Mouse (Mus musculus): ENCODE measurements at regions not wholly inside any gene's neighbourhood (a gene's known extent, or its start where the extent isn't known, plus 50 kb on each side); places are given as distances from the start of the nearest gene placed in this dataset.

- ATAC-seq (ENCODE audit: low FRiP score) (no peak), DNase-seq (ENCODE audit: low spot score, missing footprints) (peak; percentile 23)
- no peak overlapping the region for H3K4me2 ChIP-seq
- WGBS: 88% methylated on average over 3 of the region's 3 CpGs
- H3K27ac ChIP-seq (ENCODE audit: low read depth, low read length): no peak overlapping the region
- H3K4me1 ChIP-seq (ENCODE audit: control insufficient read depth, insufficient read depth, low read length): no peaks in the 10 kb centered on the region
- no peaks in the 10 kb centered on the region for H3K9me3 ChIP-seq (ENCODE audit: control insufficient read depth, low read length)
- no peak overlapping the region for H3K9ac ChIP-seq (ENCODE audit: low read length)
- no peak overlapping the region for H3K4me3 ChIP-seq (ENCODE audit: low read depth, low read length)
- no peaks in the 10 kb centered on the region for H3K27me3 ChIP-seq (ENCODE audit: control insufficient read depth, insufficient read depth, low read length)
- H3K36me3 ChIP-seq (ENCODE audit: control insufficient read depth, insufficient read depth, low read length): no peaks in the 10 kb centered on the region
Observed at GRCm38 (mm10) chr6:143597414-143597813, 430.4 kb downstream of the Etnk1 start.

GRCm38 (mm10) chr6:143598916-143599315 lies 431.9 kb downstream of the Etnk1 start:
- ATAC-seq (ENCODE audit: low FRiP score): no peak
- Histone ChIP-seq H3K27ac (ENCODE audit: low read depth, low read length) (no peak overlapping the region), H3K4me1 (ENCODE audit: control insufficient read depth, insufficient read depth, low read length) (no peaks in the 10 kb centered on the region), H3K9me3 (ENCODE audit: control insufficient read depth, low read length) (no peaks in the 10 kb centered on the region), H3K4me2 (no peak overlapping the region), H3K36me3 (ENCODE audit: control insufficient read depth, insufficient read depth, low read length) (no peaks in the 10 kb centered on the region), H3K9ac (ENCODE audit: low read length) (no peak overlapping the region), H3K27me3 (ENCODE audit: control insufficient read depth, insufficient read depth, low read length) (no peaks in the 10 kb centered on the region), H3K4me3 (ENCODE audit: low read depth, low read length) (no peak overlapping the region)
- peak; percentile 41 for DNase-seq (ENCODE audit: low spot score, missing footprints)
- WGBS: 75% methylated on average over 4 of the region's 4 CpGs

- Histone ChIP-seq H3K27ac (ENCODE audit: low read depth, low read length) (no peak overlapping the region), H3K9ac (ENCODE audit: low read length) (no peak overlapping the region), H3K4me3 (ENCODE audit: low read depth, low read length) (no peak overlapping the region), H3K27me3 (ENCODE audit: control insufficient read depth, insufficient read depth, low read length) (no peaks in the 10 kb centered on the region), H3K4me2 (no peak overlapping the region), H3K4me1 (ENCODE audit: control insufficient read depth, insufficient read depth, low read length) (no peaks in the 10 kb centered on the region), H3K9me3 (ENCODE audit: control insufficient read depth, low read length) (no peaks in the 10 kb centered on the region), H3K36me3 (ENCODE audit: control insufficient read depth, insufficient read depth, low read length) (no peaks in the 10 kb centered on the region)
- WGBS: 87% methylated on average over 1 of the region's 1 CpGs
- DNase-seq (ENCODE audit: low spot score, missing footprints) (peak; percentile 89), ATAC-seq (ENCODE audit: low FRiP score) (0 out of 2 replicates have a peak, but pooled peaks have one; percentile 54)
Observed at GRCm38 (mm10) chr6:143609100-143609499, 442.1 kb downstream of the Etnk1 start.

- H3K4me2 ChIP-seq: no peak overlapping the region
- DNase-seq (ENCODE audit: low spot score, missing footprints) (no peak), ATAC-seq (ENCODE audit: low FRiP score) (no peak)
- WGBS: 67% methylated on average over 10 of the region's 10 CpGs
- no peaks in the 10 kb centered on the region for H3K27me3 ChIP-seq (ENCODE audit: control insufficient read depth, insufficient read depth, low read length)
- H3K4me3 ChIP-seq (ENCODE audit: low read depth, low read length): no peak overlapping the region
- H3K27ac ChIP-seq (ENCODE audit: low read depth, low read length): no peak overlapping the region
- no peaks in the 10 kb centered on the region for H3K36me3 ChIP-seq (ENCODE audit: control insufficient read depth, insufficient read depth, low read length)
- H3K9me3 ChIP-seq (ENCODE audit: control insufficient read depth, low read length): no peaks in the 10 kb centered on the region
- no peak overlapping the region for H3K9ac ChIP-seq (ENCODE audit: low read length)
- no peaks in the 10 kb centered on the region for H3K4me1 ChIP-seq (ENCODE audit: control insufficient read depth, insufficient read depth, low read length)
Observed at GRCm38 (mm10) chr6:143612966-143613365, 445.9 kb downstream of the Etnk1 start.

- Histone ChIP-seq H3K4me1 (ENCODE audit: control insufficient read depth, insufficient read depth, low read length) (no peaks in the 10 kb centered on the region), H3K4me3 (ENCODE audit: low read depth, low read length) (no peak overlapping the region), H3K27me3 (ENCODE audit: control insufficient read depth, insufficient read depth, low read length) (no peaks in the 10 kb centered on the region), H3K4me2 (no peak overlapping the region), H3K9ac (ENCODE audit: low read length) (no peak overlapping the region), H3K36me3 (ENCODE audit: control insufficient read depth, insufficient read depth, low read length) (no peaks in the 10 kb centered on the region), H3K9me3 (ENCODE audit: control insufficient read depth, low read length) (no peaks in the 10 kb centered on the region), H3K27ac (ENCODE audit: low read depth, low read length) (no peak overlapping the region)
- ATAC-seq (ENCODE audit: low FRiP score) (no peak), DNase-seq (ENCODE audit: low spot score, missing footprints) (no peak)
- 85% methylated on average over 11 of the region's 11 CpGs for WGBS
Observed at GRCm38 (mm10) chr6:143614431-143614987, 447.5 kb downstream of the Etnk1 start.

GRCm38 (mm10) chr6:143615361-143615760 lies 448.3 kb downstream of the Etnk1 start:
- ATAC-seq (ENCODE audit: low FRiP score) (no peak), DNase-seq (ENCODE audit: low spot score, missing footprints) (no peak)
- no peak overlapping the region for H3K4me3 ChIP-seq (ENCODE audit: low read depth, low read length)
- H3K4me1 ChIP-seq (ENCODE audit: control insufficient read depth, insufficient read depth, low read length): no peaks in the 10 kb centered on the region
- H3K4me2 ChIP-seq: no peak overlapping the region
- WGBS: 85% methylated on average over 8 of the region's 8 CpGs
- no peaks in the 10 kb centered on the region for H3K9me3 ChIP-seq (ENCODE audit: control insufficient read depth, low read length)
- no peaks in the 10 kb centered on the region for H3K27me3 ChIP-seq (ENCODE audit: control insufficient read depth, insufficient read depth, low read length)
- H3K27ac ChIP-seq (ENCODE audit: low read depth, low read length): no peak overlapping the region
- no peak overlapping the region for H3K9ac ChIP-seq (ENCODE audit: low read length)
- H3K36me3 ChIP-seq (ENCODE audit: control insufficient read depth, insufficient read depth, low read length): no peaks in the 10 kb centered on the region

- Histone ChIP-seq H3K9ac (ENCODE audit: low read length) (no peak overlapping the region), H3K9me3 (ENCODE audit: control insufficient read depth, low read length) (no peaks in the 10 kb centered on the region), H3K27ac (ENCODE audit: low read depth, low read length) (no peak overlapping the region), H3K4me3 (ENCODE audit: low read depth, low read length) (no peak overlapping the region), H3K4me1 (ENCODE audit: control insufficient read depth, insufficient read depth, low read length) (no peaks in the 10 kb centered on the region), H3K4me2 (no peak overlapping the region), H3K27me3 (ENCODE audit: control insufficient read depth, insufficient read depth, low read length) (no peaks in the 10 kb centered on the region), H3K36me3 (ENCODE audit: control insufficient read depth, insufficient read depth, low read length) (no peaks in the 10 kb centered on the region)
- DNase-seq (ENCODE audit: low spot score, missing footprints) (no peak), ATAC-seq (ENCODE audit: low FRiP score) (no peak)
- WGBS: 94% methylated on average over 4 of the region's 4 CpGs
Observed at GRCm38 (mm10) chr6:143616386-143616785, 449.4 kb downstream of the Etnk1 start.

- Histone ChIP-seq H3K4me2 (no peak overlapping the region), H3K27ac (ENCODE audit: low read depth, low read length) (no peak overlapping the region), H3K36me3 (ENCODE audit: control insufficient read depth, insufficient read depth, low read length) (no peaks in the 10 kb centered on the region), H3K27me3 (ENCODE audit: control insufficient read depth, insufficient read depth, low read length) (no peaks in the 10 kb centered on the region), H3K4me3 (ENCODE audit: low read depth, low read length) (no peak overlapping the region), H3K4me1 (ENCODE audit: control insufficient read depth, insufficient read depth, low read length) (no peaks in the 10 kb centered on the region), H3K9me3 (ENCODE audit: control insufficient read depth, low read length) (no peaks in the 10 kb centered on the region), H3K9ac (ENCODE audit: low read length) (no peak overlapping the region)
- DNase-seq (ENCODE audit: low spot score, missing footprints) (no peak), ATAC-seq (ENCODE audit: low FRiP score) (no peak)
- WGBS: 66% methylated on average over 10 of the region's 10 CpGs
Observed at GRCm38 (mm10) chr6:143618558-143618957, 451.5 kb downstream of the Etnk1 start.

- WGBS: 73% methylated on average over 2 of the region's 2 CpGs
- no peak for ATAC-seq (ENCODE audit: low FRiP score)
- no peaks in the 10 kb centered on the region for H3K36me3 ChIP-seq (ENCODE audit: control insufficient read depth, insufficient read depth, low read length)
Observed at GRCm38 (mm10) chr6:143620583-143620982, 453.6 kb downstream of the Etnk1 start.

More at GRCm38 (mm10) chr6:143620583-143620982, 453.6 kb downstream of the Etnk1 start:
- Histone ChIP-seq H3K4me2 (no peak overlapping the region), H3K9ac (ENCODE audit: low read length) (no peak overlapping the region), H3K27ac (ENCODE audit: low read depth, low read length) (no peak overlapping the region), H3K27me3 (ENCODE audit: control insufficient read depth, insufficient read depth, low read length) (no peaks in the 10 kb centered on the region), H3K4me1 (ENCODE audit: control insufficient read depth, insufficient read depth, low read length) (no peaks in the 10 kb centered on the region), H3K4me3 (ENCODE audit: low read depth, low read length) (no peak overlapping the region), H3K9me3 (ENCODE audit: control insufficient read depth, low read length) (no peaks in the 10 kb centered on the region)
- DNase-seq (ENCODE audit: low spot score, missing footprints): no peak

All from midbrain, embryonic 11.5 days (tissue).